Mouse (Mus musculus): ENCODE measurements around the gene Rbms2. TPM values are rescaled to one million over a fixed set of nuclear protein-coding genes. Genes with fewer than 3 reads are reported as not detected.

Rbms2 gene
- polyA plus RNA-seq, 1 experiment from 2014 or later: 27.0 TPM

GRCm38 (mm10) chr10:128084160-128084559 is 95.9 kb downstream of the Rbms2 start:
- H3K4me2 ChIP-seq (ENCODE audit: low read length): peak overlapping the region; percentile 77
- no peaks in the 10 kb centered on the region for H3K9me3 ChIP-seq (replicated peaks; ENCODE audit: low read length)
- WGBS: 0% methylated on average over 3 of the region's 3 CpGs
- peak overlapping the region; percentile 75 for H3K4me3 ChIP-seq (replicated peaks; ENCODE audit: low read depth, low read length)
- H3K36me3 ChIP-seq (ENCODE audit: insufficient read depth, low read length): peaks cover 36% of the 10 kb centered on the region
- no peaks in the 10 kb centered on the region for H3K4me1 ChIP-seq (replicated peaks; ENCODE audit: insufficient read depth, low read length)
- peak overlapping the region; percentile 96 for H3K9ac ChIP-seq (ENCODE audit: low read depth, low read length)
- TF ChIP-seq CTCF (IDR thresholded peaks at IDR 0.05; ENCODE audit: low read depth): no peak
- peak overlapping the region; percentile 77; the same call in 1 of the 2 replicates for H3K27ac ChIP-seq
- no peaks in the 10 kb centered on the region for H3K27me3 ChIP-seq (ENCODE audit: insufficient read depth, low read length)
- ATAC-seq (replicated peaks; ENCODE audit: low FRiP score, low read depth) (no peak), DNase-seq (ENCODE audit: low spot score) (no peak)

DNA sequence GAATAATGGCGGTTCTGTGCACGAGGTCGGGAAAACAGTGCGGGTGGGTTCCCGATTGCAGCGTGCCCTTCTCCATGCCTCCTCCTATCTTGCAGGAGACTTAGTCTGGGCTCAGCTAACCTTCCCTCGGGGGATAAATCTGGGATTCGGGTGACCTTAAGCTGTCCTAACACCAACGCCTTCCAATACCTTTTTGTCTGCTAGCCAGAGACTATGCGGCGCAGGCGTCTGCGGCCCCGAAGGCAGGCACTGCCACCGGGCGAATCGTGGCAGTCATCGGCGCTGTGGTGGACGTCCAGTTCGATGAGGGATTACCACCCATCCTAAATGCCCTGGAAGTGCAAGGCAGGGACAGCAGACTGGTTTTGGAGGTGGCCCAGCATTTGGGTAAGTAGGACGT is 96.4 kb downstream of the Rbms2 start:
- H3K4me3 ChIP-seq (replicated peaks; ENCODE audit: low read depth, low read length): peak overlapping the region; percentile 75
- peak overlapping the region; percentile 77 for H3K27ac ChIP-seq
- under 1% methylated on average over 22 of the region's 22 CpGs for WGBS
- no peak for TF ChIP-seq CTCF (IDR thresholded peaks at IDR 0.05; ENCODE audit: low read depth)
- DNase-seq (ENCODE audit: low spot score) (peak; percentile 25), ATAC-seq (replicated peaks; ENCODE audit: low FRiP score, low read depth) (no peak)
- no peaks in the 10 kb centered on the region for H3K27me3 ChIP-seq (ENCODE audit: insufficient read depth, low read length)
- peak overlapping the region; percentile 77 for H3K4me2 ChIP-seq (ENCODE audit: low read length)
- no peaks in the 10 kb centered on the region for H3K9me3 ChIP-seq (replicated peaks; ENCODE audit: low read length)
- no peaks in the 10 kb centered on the region for H3K4me1 ChIP-seq (replicated peaks; ENCODE audit: insufficient read depth, low read length)
- peak overlapping the region; percentile 96 for H3K9ac ChIP-seq (ENCODE audit: low read depth, low read length)
- peaks cover 31% of the 10 kb centered on the region for H3K36me3 ChIP-seq (ENCODE audit: insufficient read depth, low read length)

- Histone ChIP-seq H3K9me3 (replicated peaks; ENCODE audit: low read length) (no peaks in the 10 kb centered on the region), H3K4me1 (replicated peaks; ENCODE audit: insufficient read depth, low read length) (no peaks in the 10 kb centered on the region), H3K27ac (peak within 1 kb of the TSS; percentile 81), H3K36me3 (ENCODE audit: insufficient read depth, low read length) (peaks cover 25% of the 10 kb centered on the region), H3K4me2 (ENCODE audit: low read length) (peak within 1 kb of the TSS; percentile 77), H3K9ac (ENCODE audit: low read depth, low read length) (peak within 1 kb of the TSS; percentile 96), H3K27me3 (ENCODE audit: insufficient read depth, low read length) (no peaks in the 10 kb centered on the region), H3K4me3 (replicated peaks; ENCODE audit: low read depth, low read length) (peak within 1 kb of the TSS; percentile 75)
- DNase-seq (ENCODE audit: low spot score): peak; percentile 99
- under 1% methylated on average over 34 of the region's 34 CpGs for WGBS
- ATAC-seq (replicated peaks; ENCODE audit: low FRiP score, low read depth): peak; percentile 98
- TF ChIP-seq CTCF (IDR thresholded peaks at IDR 0.05; ENCODE audit: low read depth): no peak
Measured at GRCm38 (mm10) chr10:128082880-128083421, 97.1 kb downstream of the Rbms2 start, which contains the start of gene Atp5b. Atp5b (plus strand) TSS chr10:128083273.

DNA sequence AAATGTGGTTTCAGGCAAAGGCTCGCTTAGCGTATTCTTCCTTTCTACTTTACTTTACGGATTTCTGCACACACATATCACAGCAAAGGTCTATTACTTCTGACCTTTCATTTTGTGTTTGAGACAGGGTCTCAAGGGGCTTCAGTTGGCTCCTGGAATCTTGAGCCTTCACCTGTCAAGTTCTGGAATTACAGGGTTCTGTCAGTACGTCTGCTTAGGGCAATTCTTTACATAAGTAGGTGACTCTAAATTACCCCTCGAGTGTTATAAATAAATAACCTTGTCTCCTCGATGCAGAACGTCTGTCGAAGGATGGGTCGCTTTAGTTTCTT is 97.7 kb downstream of the Rbms2 start:
- Histone ChIP-seq H3K9me3 (replicated peaks; ENCODE audit: low read length) (no peaks in the 10 kb centered on the region), H3K36me3 (ENCODE audit: insufficient read depth, low read length) (peaks cover 21% of the 10 kb centered on the region), H3K9ac (ENCODE audit: low read depth, low read length) (peak overlapping the region; percentile 62), H3K4me1 (replicated peaks; ENCODE audit: insufficient read depth, low read length) (no peaks in the 10 kb centered on the region), H3K4me2 (ENCODE audit: low read length) (peak overlapping the region; percentile 70), H3K27me3 (ENCODE audit: insufficient read depth, low read length) (no peaks in the 10 kb centered on the region), H3K27ac (peak overlapping the region; percentile 81), H3K4me3 (replicated peaks; ENCODE audit: low read depth, low read length) (peak overlapping the region; percentile 75)
- no peak for TF ChIP-seq CTCF (IDR thresholded peaks at IDR 0.05; ENCODE audit: low read depth)
- DNase-seq (ENCODE audit: low spot score) (no peak), ATAC-seq (replicated peaks; ENCODE audit: low FRiP score, low read depth) (no peak)
- whole genome bisulfite sequencing: 6% methylated on average over 9 of the region's 9 CpGs

- no peak for TF ChIP-seq CTCF (IDR thresholded peaks at IDR 0.05; ENCODE audit: low read depth)
- Histone ChIP-seq H3K4me1 (replicated peaks; ENCODE audit: insufficient read depth, low read length) (no peaks in the 10 kb centered on the region), H3K9ac (ENCODE audit: low read depth, low read length) (peak overlapping the region; percentile 62), H3K27ac (peak overlapping the region; percentile 81; the same call in 1 of the 2 replicates), H3K9me3 (replicated peaks; ENCODE audit: low read length) (no peaks in the 10 kb centered on the region), H3K36me3 (ENCODE audit: insufficient read depth, low read length) (peaks cover 23% of the 10 kb centered on the region), H3K27me3 (ENCODE audit: insufficient read depth, low read length) (no peaks in the 10 kb centered on the region), H3K4me2 (ENCODE audit: low read length) (peak overlapping the region; percentile 70), H3K4me3 (replicated peaks; ENCODE audit: low read depth, low read length) (peak overlapping the region; percentile 75)
- ATAC-seq (replicated peaks; ENCODE audit: low FRiP score, low read depth) (no peak), DNase-seq (ENCODE audit: low spot score) (no peak)
- 48% methylated on average over 6 of the region's 6 CpGs for WGBS
Measured at GRCm38 (mm10) chr10:128081807-128082476, 98.2 kb downstream of the Rbms2 start.

MicroRNA genes within 50 kb of the gene (microRNA counts, 519-probe panel; counts per million panel counts)
- 330 counts per million, percentile 68 among the panel's probes with 10 or more counts for microRNA mmu-miR-677

Small RNAs within 50 kb of the gene (microRNA-seq; reads per million reads assigned to microRNA genes)
- 14.2 reads per million, percentile 28 among the genes with 10 or more reads in this experiment for gene Mir677

Other genes with a start within 250 kb of the Rbms2 start
- gene Hsd17b6, start 172.7 kb downstream of the Rbms2 start, polyA plus RNA-seq (2015; fragmentation: Nextera tagmentation; extraction: Ambion mirVana): not detected in 2 replicates
- 43.9 and 53.2 TPM in 2 replicates for gene Prim1, start 165.1 kb downstream of the Rbms2 start, polyA plus RNA-seq (2015; fragmentation: Nextera tagmentation; extraction: Ambion mirVana)
- 769 and 820 TPM in 2 replicates for gene Naca, start 144.7 kb downstream of the Rbms2 start, polyA plus RNA-seq (2015; fragmentation: Nextera tagmentation; extraction: Ambion mirVana)
- 467 and 468 TPM in 2 replicates for gene Ptges3, start 121.3 kb downstream of the Rbms2 start, polyA plus RNA-seq (2015; fragmentation: Nextera tagmentation; extraction: Ambion mirVana)
- 3,631 and 3,848 TPM in 2 replicates for gene Atp5b, start 97.0 kb downstream of the Rbms2 start, polyA plus RNA-seq (2015; fragmentation: Nextera tagmentation; extraction: Ambion mirVana)
- 9.8 and 11.3 TPM in 2 replicates for gene Baz2a, start 88.7 kb downstream of the Rbms2 start, polyA plus RNA-seq (2015; fragmentation: Nextera tagmentation; extraction: Ambion mirVana)
- 0.68 and 0.79 TPM in 2 replicates for gene Gls2, start 14.2 kb upstream of the Rbms2 start, polyA plus RNA-seq (2015; fragmentation: Nextera tagmentation; extraction: Ambion mirVana)
- gene Spryd4, start 31.5 kb upstream of the Rbms2 start, polyA plus RNA-seq (2015; fragmentation: Nextera tagmentation; extraction: Ambion mirVana): 31.5 and 35.1 TPM in 2 replicates
- not detected in 2 replicates for gene Mip, start 45.5 kb upstream of the Rbms2 start, polyA plus RNA-seq (2015; fragmentation: Nextera tagmentation; extraction: Ambion mirVana)
- gene Timeless, start 51.8 kb upstream of the Rbms2 start, polyA plus RNA-seq (2015; fragmentation: Nextera tagmentation; extraction: Ambion mirVana): 26.4 and 33.3 TPM in 2 replicates
- 0.11 and 0.34 TPM in 2 replicates for gene Apon, start 73.8 kb upstream of the Rbms2 start, polyA plus RNA-seq (2015; fragmentation: Nextera tagmentation; extraction: Ambion mirVana)
- 0.21 and 0.42 TPM in 2 replicates for gene Apof, start 88.4 kb upstream of the Rbms2 start, polyA plus RNA-seq (2015; fragmentation: Nextera tagmentation; extraction: Ambion mirVana)
- gene Stat2, start 90.3 kb upstream of the Rbms2 start, polyA plus RNA-seq (2015; fragmentation: Nextera tagmentation; extraction: Ambion mirVana): 9.0 and 10.9 TPM in 2 replicates
- gene Il23a, start 118.5 kb upstream of the Rbms2 start, polyA plus RNA-seq (2015; fragmentation: Nextera tagmentation; extraction: Ambion mirVana): 0.13 and 0.16 TPM in 2 replicates
- 26.5 and 28.5 TPM in 2 replicates for gene Pan2, start 123.0 kb upstream of the Rbms2 start, polyA plus RNA-seq (2015; fragmentation: Nextera tagmentation; extraction: Ambion mirVana)
- 350 and 363 TPM in 2 replicates for gene Cnpy2, start 142.2 kb upstream of the Rbms2 start, polyA plus RNA-seq (2015; fragmentation: Nextera tagmentation; extraction: Ambion mirVana)
- 167 and 195 TPM in 2 replicates for gene Cs, start 157.4 kb upstream of the Rbms2 start, polyA plus RNA-seq (2015; fragmentation: Nextera tagmentation; extraction: Ambion mirVana)
- gene Coq10a, start 188.7 kb upstream of the Rbms2 start, polyA plus RNA-seq (2015; fragmentation: Nextera tagmentation; extraction: Ambion mirVana): 18.3 and 19.7 TPM in 2 replicates
- 6.2 TPM in 2 replicates for gene Ankrd52, start 196.8 kb upstream of the Rbms2 start, polyA plus RNA-seq (2015; fragmentation: Nextera tagmentation; extraction: Ambion mirVana)
- 56.0 and 64.8 TPM in 2 replicates for gene Slc39a5, start 220.9 kb upstream of the Rbms2 start, polyA plus RNA-seq (2015; fragmentation: Nextera tagmentation; extraction: Ambion mirVana)
- 82.4 and 85.5 TPM in 2 replicates for gene Nabp2, start 231.2 kb upstream of the Rbms2 start, polyA plus RNA-seq (2015; fragmentation: Nextera tagmentation; extraction: Ambion mirVana)
- 34.9 and 39.3 TPM in 2 replicates for gene Rnf41, start 231.4 kb upstream of the Rbms2 start, polyA plus RNA-seq (2015; fragmentation: Nextera tagmentation; extraction: Ambion mirVana)

All from kidney, postnatal 0 days (tissue).